Mouse (Mus musculus) brain, embryonic 14.5 days (tissue): ENCODE results near the gene Tmod1.

Experiments
- CTCF ChIP-seq: fragments of 200-500 bp; IDR thresholded peaks from 2 replicates; pipeline ENCODE4 v1.5.1; 2012; ENCODE audit warnings: inconsistent platforms, mild to moderate bottlenecking, moderate library complexity, borderline replicate concordance; ENCODE audit not compliant: insufficient read depth, insufficient read length; ENCODE audit errors: extremely low read depth
- POLR2A ChIP-seq: fragments of 200-500 bp; IDR thresholded peaks from 2 replicates; pipeline ENCODE4 v1.6.1; 2012; ENCODE audit warnings: mild to moderate bottlenecking, inconsistent platforms, borderline replicate concordance; ENCODE audit not compliant: poor library complexity, insufficient read depth, insufficient read length, severe bottlenecking; ENCODE audit errors: extremely low read depth

DNA sequence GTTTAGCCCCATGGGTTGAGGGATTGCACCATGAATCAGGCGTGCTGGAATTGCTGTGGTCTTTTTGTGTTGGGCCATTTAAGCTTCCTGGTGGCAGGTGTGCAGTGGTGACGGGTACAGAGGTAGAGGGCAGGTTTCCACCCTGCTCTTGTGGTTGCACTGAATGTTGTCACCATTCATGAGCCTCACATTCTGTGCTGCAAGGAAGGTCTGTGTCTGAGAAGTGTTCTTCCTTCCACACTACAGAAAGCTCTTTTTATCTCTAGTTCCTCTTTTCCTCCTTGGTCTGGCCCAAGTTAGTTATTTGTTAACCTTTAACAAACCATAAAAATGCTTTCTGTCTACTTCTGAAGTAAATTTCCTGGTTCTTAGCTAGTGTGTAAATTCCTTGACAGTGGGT, 125.3 kb downstream of the Tmod1 start:
- no peak for TF ChIP-seq CTCF
- TF ChIP-seq POLR2A, result no peak
